Mouse (Mus musculus) small intestine, adult 2 months (tissue): ENCODE data around the gene Rad51b.
A peak's percentile ranks its signal among the peaks of the same experiment; 100 is the strongest.

ENCODE experiments used
- CTCF ChIP-seq: fragments of 200-500 bp; IDR thresholded peaks from 2 replicates; pipeline ENCODE4 v1.5.1; 2012; ENCODE audit warnings: low read depth, mild to moderate bottlenecking, control low read depth, inconsistent platforms, low read length, moderate library complexity, mixed read lengths; ENCODE audit not compliant: insufficient replicate concordance, insufficient read length; ENCODE audit errors: extremely low read depth
- POLR2A ChIP-seq: fragments of 200-500 bp; IDR thresholded peaks from 2 replicates; pipeline ENCODE4 v1.6.1; 2012; ENCODE audit warnings: low read depth, mild to moderate bottlenecking, control low read depth, inconsistent platforms, low read length, moderate library complexity

GRCm38 (mm10) chr12:79362219-79362618, 65.1 kb downstream of the Rad51b start:
- TF ChIP-seq POLR2A, result no peak
- peak; percentile 48; the same call in 1 of the 2 replicates for TF ChIP-seq CTCF
